14 mouse cellular contexts compared by ENCODE assay signal in genomic region chr5:136764157-136764669, GRCm38 (mm10).
DNase-seq lines count a peak whose midpoint lies in the region; ATAC-seq and TF ChIP-seq lines count a peak whose summit lies in the region.
"Had no signal": no experiment of that assay in that cellular context is flagged by ENCODE, and none has a peak within 500 bp of the region (broad histone marks: within the 10 kb centered on the region; RNA-seq: fewer than 3 reads in every experiment).

No protein-coding gene starts in this region.

- peak; percentile 39 for TF ChIP-seq CTCF in kidney, postnatal 0 days (IDR thresholded peaks at IDR 0.05; ENCODE audit: low read depth)
- TF ChIP-seq CTCF in MEL (IDR thresholded peaks at IDR 0.05 in 2 of 3, conservative IDR thresholded peaks at IDR 0.05 in 1 of 3; ENCODE audit: control insufficient read depth in 1 of 3, insufficient read depth in 1 of 3, low read depth in 2 of 3, low read length in 3 of 3, poor library complexity in 1 of 3, severe bottlenecking in 1 of 3), result peak; percentile 32 to 70 (median 44)

- TF ChIP-seq EP300 in MEL (IDR thresholded peaks at IDR 0.05; ENCODE audit: low read depth in 1 of 2, low read length in 2 of 2), result no peak

- H3K27ac ChIP-seq in kidney, postnatal 0 days, result no peak overlapping the region
- H3K27ac ChIP-seq in kidney, embryonic 16.5 days (ENCODE audit: low read length), result no peak overlapping the region
- no peak overlapping the region for H3K27ac ChIP-seq in lung, embryonic 16.5 days (ENCODE audit: low read length)
- no peak overlapping the region for H3K27ac ChIP-seq in MEL (ENCODE audit: control insufficient read depth, low read depth, low read length)
- peak overlapping the region; percentile 48; the same call in 1 of the 2 replicates for H3K27ac ChIP-seq in embryonic facial prominence, embryonic 13.5 days
- H3K27ac ChIP-seq: intestine, embryonic 15.5 days; limb, embryonic 13.5 days; neural tube, embryonic 15.5 days had no signal

- H3K36me3 ChIP-seq in kidney, postnatal 0 days (ENCODE audit: insufficient read depth, low read length), result no peaks in the 10 kb centered on the region
- no peaks in the 10 kb centered on the region for H3K36me3 ChIP-seq in kidney, embryonic 16.5 days (ENCODE audit: insufficient read depth, low read length)
- H3K36me3 ChIP-seq in lung, embryonic 16.5 days (ENCODE audit: control insufficient read depth, insufficient read depth, low read length), result no peaks in the 10 kb centered on the region
- H3K36me3 ChIP-seq in MEL (ENCODE audit: control insufficient read depth in 1 of 2, insufficient read depth in 2 of 2, low read length in 2 of 2), result no peaks in the 10 kb centered on the region
- H3K36me3 ChIP-seq in embryonic facial prominence, embryonic 13.5 days, result peaks cover 34% of the 10 kb centered on the region
- H3K36me3 ChIP-seq: intestine, embryonic 15.5 days; neural tube, embryonic 15.5 days had no signal

- 0 out of 2 replicates have a peak, but pooled peaks cover under 1% of the 10 kb centered on the region for H3K4me1 ChIP-seq in kidney, postnatal 0 days (replicated peaks; ENCODE audit: insufficient read depth, low read length)
- peaks cover 2% of the 10 kb centered on the region; the same call in 1 of the 2 replicates for H3K4me1 ChIP-seq in kidney, embryonic 16.5 days (ENCODE audit: insufficient read depth, low read length)
- H3K4me1 ChIP-seq in lung, embryonic 16.5 days (replicated peaks; ENCODE audit: control insufficient read depth, insufficient read depth, low read length), result peaks cover 5% of the 10 kb centered on the region; the same call in 1 of the 2 replicates
- H3K4me1 ChIP-seq in MEL (ENCODE audit: control insufficient read depth in 1 of 2, insufficient read depth in 2 of 2, low read length in 2 of 2), result no peaks in the 10 kb centered on the region
- H3K4me1 ChIP-seq in embryonic facial prominence, embryonic 13.5 days, result peaks cover 20% of the 10 kb centered on the region
- H3K4me1 ChIP-seq: intestine, embryonic 15.5 days; neural tube, embryonic 15.5 days had no signal

- no peak overlapping the region for H3K9ac ChIP-seq in kidney, postnatal 0 days (ENCODE audit: low read depth, low read length)
- H3K9ac ChIP-seq in kidney, embryonic 16.5 days (replicated peaks; ENCODE audit: low read length), result no peak overlapping the region
- H3K9ac ChIP-seq in lung, embryonic 16.5 days (ENCODE audit: low read length), result no peak overlapping the region
- no peak overlapping the region for H3K9ac ChIP-seq in MEL (ENCODE audit: control insufficient read depth, low read depth, low read length, poor library complexity, severe bottlenecking)
- no peak overlapping the region for H3K9ac ChIP-seq in embryonic facial prominence, embryonic 13.5 days
- H3K9ac ChIP-seq: intestine, embryonic 15.5 days; limb, embryonic 13.5 days; neural tube, embryonic 15.5 days had no signal

- no peak for ATAC-seq in kidney, postnatal 0 days (replicated peaks; ENCODE audit: low FRiP score, low read depth)
- ATAC-seq in kidney, embryonic 16.5 days (ENCODE audit: low FRiP score, low TSS enrichment), result no peak
- peak; percentile 49; the same call in 1 of the 2 replicates for ATAC-seq in lung, embryonic 16.5 days (ENCODE audit: low read depth)
- no peak for ATAC-seq in embryonic facial prominence, embryonic 13.5 days (ENCODE audit: insufficient number of reproducible peaks, insufficient read depth, low FRiP score, low TSS enrichment, low read depth)
- ATAC-seq: intestine, embryonic 15.5 days had no signal

- no peak overlapping the region for H3K4me3 ChIP-seq in kidney, postnatal 0 days (replicated peaks; ENCODE audit: low read depth, low read length)
- H3K4me3 ChIP-seq in kidney, embryonic 16.5 days (ENCODE audit: low read length), result no peak overlapping the region
- H3K4me3 ChIP-seq in lung, embryonic 16.5 days (ENCODE audit: low read length), result no peak overlapping the region
- no peak overlapping the region for H3K4me3 ChIP-seq in MEL (ENCODE audit: control insufficient read depth in 1 of 2, insufficient read depth in 1 of 2, low read depth in 2 of 2, low read length in 2 of 2)
- H3K4me3 ChIP-seq in embryonic facial prominence, embryonic 13.5 days, result no peak overlapping the region
- H3K4me3 ChIP-seq: intestine, embryonic 15.5 days; limb, embryonic 13.5 days; neural tube, embryonic 15.5 days had no signal

- H3K79me2 ChIP-seq in MEL (ENCODE audit: control insufficient read depth, insufficient read depth, low read length, poor library complexity), result no peaks in the 10 kb centered on the region

- DNase-seq in kidney, postnatal 0 days (ENCODE audit: low spot score), result no peak
- DNase-seq in lung, postnatal 10 days, result no peak
- peak; percentile 24 for DNase-seq in MEL (ENCODE audit: low read depth, low spot score)
- no peak for DNase-seq in B cell, adult 2 months
- no peak for DNase-seq in layer of hippocampus, adult 11-12 months (ENCODE audit: low spot score)
- DNase-seq: adrenal gland, postnatal 36 days; cerebellum, adult 11 months; heart, postnatal 36 days had no signal

- TF ChIP-seq POLR2A in MEL (IDR thresholded peaks at IDR 0.05; ENCODE audit: control insufficient read depth in 1 of 2, insufficient read depth in 1 of 2, low read depth in 1 of 2, low read length in 2 of 2, poor library complexity in 1 of 2), result no peak

- H3K27me3 ChIP-seq in kidney, postnatal 0 days (ENCODE audit: insufficient read depth, low read length), result no peaks in the 10 kb centered on the region
- H3K27me3 ChIP-seq in kidney, embryonic 16.5 days (ENCODE audit: insufficient read depth, low read length), result no peaks in the 10 kb centered on the region
- no peaks in the 10 kb centered on the region for H3K27me3 ChIP-seq in lung, embryonic 16.5 days (ENCODE audit: control insufficient read depth, insufficient read depth, low read depth, low read length)
- H3K27me3 ChIP-seq in MEL (ENCODE audit: control insufficient read depth in 1 of 2, insufficient read depth in 2 of 2, low read length in 2 of 2), result no peaks in the 10 kb centered on the region
- H3K27me3 ChIP-seq in embryonic facial prominence, embryonic 13.5 days, result no peaks in the 10 kb centered on the region
- H3K27me3 ChIP-seq: intestine, embryonic 15.5 days; limb, embryonic 13.5 days; neural tube, embryonic 15.5 days had no signal

- TF ChIP-seq RAD21 in MEL (IDR thresholded peaks at IDR 0.05; ENCODE audit: low read depth, low read length), result no peak

- WGBS in kidney, postnatal 0 days, result 45% methylated on average over 8 of the region's 8 CpGs
- 52% methylated on average over 8 of the region's 8 CpGs for WGBS in kidney, embryonic 16.5 days
- 37% methylated on average over 8 of the region's 8 CpGs for WGBS in lung, embryonic 16.5 days
- 44% methylated on average over 8 of the region's 8 CpGs for WGBS in embryonic facial prominence, embryonic 13.5 days

- no peaks in the 10 kb centered on the region for H3K9me3 ChIP-seq in kidney, postnatal 0 days (replicated peaks; ENCODE audit: low read length)
- no peaks in the 10 kb centered on the region for H3K9me3 ChIP-seq in kidney, embryonic 16.5 days (ENCODE audit: low read length)
- no peaks in the 10 kb centered on the region for H3K9me3 ChIP-seq in lung, embryonic 16.5 days (ENCODE audit: control insufficient read depth, low read length)
- no peaks in the 10 kb centered on the region for H3K9me3 ChIP-seq in MEL (replicated peaks; ENCODE audit: insufficient read depth, low read length)
- no peaks in the 10 kb centered on the region for H3K9me3 ChIP-seq in embryonic facial prominence, embryonic 13.5 days
- H3K9me3 ChIP-seq: intestine, embryonic 15.5 days; limb, embryonic 13.5 days; neural tube, embryonic 15.5 days had no signal

- no peak overlapping the region for H3K4me2 ChIP-seq in kidney, postnatal 0 days (ENCODE audit: low read length)
- H3K4me2 ChIP-seq in kidney, embryonic 16.5 days (replicated peaks; ENCODE audit: low read depth, low read length), result no peak overlapping the region
- H3K4me2 ChIP-seq in lung, embryonic 16.5 days (ENCODE audit: low read depth, low read length), result no peak overlapping the region
- no peak overlapping the region for H3K4me2 ChIP-seq in embryonic facial prominence, embryonic 13.5 days
- H3K4me2 ChIP-seq: intestine, embryonic 15.5 days; limb, embryonic 13.5 days; neural tube, embryonic 15.5 days had no signal

TF ChIP-seq in MEL, 35 proteins besides CTCF, POLR2A, EP300 and RAD21:
- TF ChIP-seq BHLHE40 (IDR thresholded peaks at IDR 0.05; ENCODE audit: borderline replicate concordance, low read depth, low read length), result no peak
- TF ChIP-seq HCFC1 (IDR thresholded peaks at IDR 0.05; ENCODE audit: low read depth, low read length), result no peak
- no peak for TF ChIP-seq CHD1 (IDR thresholded peaks at IDR 0.05; ENCODE audit: low read depth, low read length)
